Mouse (Mus musculus) lung, postnatal 10 days (tissue): ENCODE results near the gene Pigu.

Source experiments
- DNase-seq: peaks from one replicate; pipeline ENCODE4 v3.0.0; 2021

The Pigu gene

GRCm38 (mm10) chr2:155357686-155358399 is 613 bp upstream of the Pigu start:
- no peak for DNase-seq

- no peak for DNase-seq
Measured at GRCm38 (mm10) chr2:155354402-155354801, 2.8 kb downstream of the Pigu start.

- DNase-seq: no peak
Measured at GRCm38 (mm10) chr2:155346670-155347069, 10.6 kb downstream of the Pigu start.

GRCm38 (mm10) chr2:155340166-155340565 is 17.1 kb downstream of the Pigu start:
- no peak for DNase-seq

- no peak for DNase-seq
Measured at GRCm38 (mm10) chr2:155336254-155336653, 21.0 kb downstream of the Pigu start.

- DNase-seq: no peak
Measured at GRCm38 (mm10) chr2:155335231-155335630, 22.0 kb downstream of the Pigu start.

GRCm38 (mm10) chr2:155333421-155333820 is 23.8 kb downstream of the Pigu start:
- no peak for DNase-seq

- peak; percentile 16 for DNase-seq
Measured at GRCm38 (mm10) chr2:155331351-155331750, 25.9 kb downstream of the Pigu start.

- no peak for DNase-seq
Measured at GRCm38 (mm10) chr2:155330811-155331210, 26.4 kb downstream of the Pigu start.

- DNase-seq: no peak
Measured at GRCm38 (mm10) chr2:155329707-155330106, 27.5 kb downstream of the Pigu start.

- DNase-seq: no peak
Measured at GRCm38 (mm10) chr2:155328906-155329305, 28.3 kb downstream of the Pigu start.

GRCm38 (mm10) chr2:155327906-155328305 is 29.3 kb downstream of the Pigu start:
- no peak for DNase-seq

GRCm38 (mm10) chr2:155326001-155326400 is 31.2 kb downstream of the Pigu start:
- DNase-seq: no peak

- DNase-seq: peak; percentile 18
Measured at GRCm38 (mm10) chr2:155320596-155320995, 36.6 kb downstream of the Pigu start.

- no peak for DNase-seq
Measured at GRCm38 (mm10) chr2:155318618-155319017, 38.6 kb downstream of the Pigu start.

- no peak for DNase-seq
Measured at GRCm38 (mm10) chr2:155313671-155314070, 43.6 kb downstream of the Pigu start.

- DNase-seq: peak; percentile 76
Measured at GRCm38 (mm10) chr2:155308936-155309592, 48.2 kb downstream of the Pigu start.

- peak; percentile 69 for DNase-seq
Measured at GRCm38 (mm10) chr2:155299563-155299962, 57.7 kb downstream of the Pigu start.

- DNase-seq: no peak
Measured at GRCm38 (mm10) chr2:155295453-155295852, 61.8 kb downstream of the Pigu start.

- DNase-seq: no peak
Measured at GRCm38 (mm10) chr2:155293946-155294345, 63.3 kb downstream of the Pigu start.

GRCm38 (mm10) chr2:155293382-155293781 is 63.8 kb downstream of the Pigu start:
- DNase-seq: no peak

GRCm38 (mm10) chr2:155290066-155290465 is 67.2 kb downstream of the Pigu start:
- DNase-seq: no peak

GRCm38 (mm10) chr2:155287456-155288250 is 69.6 kb downstream of the Pigu start:
- DNase-seq: no peak

- DNase-seq: no peak
Measured at GRCm38 (mm10) chr2:155285744-155286143, 71.5 kb downstream of the Pigu start.
